Mouse (Mus musculus) right cerebral cortex, postnatal 25 days (tissue): ENCODE measurements at regions not wholly inside any gene's neighbourhood (a gene's known extent, or its start where the extent isn't known, plus 50 kb on each side); places are given as distances from the start of the nearest gene placed in this dataset.
"Not testable (repeated sequence)": the region's sequence is repeated elsewhere in the genome, so short reads cannot be mapped to it uniquely, and the experiment has no call there.

Source experiments
- DNase-seq: peaks from one replicate; pipeline ENCODE4 v3.0.0; 2022

DNA sequence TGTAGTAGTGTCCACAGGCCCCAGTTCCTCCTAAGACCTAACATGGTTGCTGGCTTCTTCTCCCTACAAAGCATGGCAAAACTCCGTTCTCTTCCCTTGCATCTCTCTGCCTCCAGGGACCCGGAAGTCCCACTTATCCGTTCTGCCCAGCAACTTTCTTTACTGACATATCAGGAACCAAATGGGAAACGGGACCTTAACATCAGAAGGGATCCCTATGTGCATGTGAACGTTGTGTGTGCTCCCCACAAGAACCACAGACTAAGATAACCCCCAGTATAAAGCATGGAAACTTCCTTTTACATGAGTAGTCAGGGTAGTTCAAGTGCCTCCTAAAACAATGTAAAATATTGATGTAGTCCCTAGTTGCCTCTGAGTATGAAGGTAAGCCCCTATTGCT, 61.6 kb downstream of the Zxdb start:
- DNase-seq = no peak

GRCm38 (mm10) chrX:94788331-94788920, 64.1 kb downstream of the Zxdb start:
- no peak for DNase-seq

DNA sequence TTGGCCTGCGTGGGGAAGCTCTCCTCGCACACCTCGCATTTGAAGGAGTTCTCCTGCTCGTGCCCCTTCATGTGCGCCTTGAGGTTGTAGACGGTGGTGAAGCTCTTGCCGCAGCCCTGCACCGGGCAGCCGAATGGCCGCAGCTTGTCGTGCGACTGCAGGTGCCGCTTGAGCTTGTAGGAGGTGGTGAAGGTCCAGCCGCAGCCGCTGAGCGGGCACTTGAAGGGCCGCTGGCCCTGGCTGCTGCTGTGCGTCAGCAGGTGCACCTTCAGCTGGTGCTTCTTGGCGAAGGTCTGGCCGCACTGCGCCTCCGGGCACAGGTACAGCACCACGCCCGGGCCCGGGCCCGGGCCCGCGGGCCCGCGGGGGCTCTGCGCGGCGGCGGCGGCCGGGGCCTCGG, 72.5 kb downstream of the Zxdb start:
- not testable (repeated sequence) for DNase-seq

- not testable (repeated sequence) for DNase-seq
Observed at GRCm38 (mm10) chrX:94797348-94798182, 73.2 kb downstream of the Zxdb start.

DNA sequence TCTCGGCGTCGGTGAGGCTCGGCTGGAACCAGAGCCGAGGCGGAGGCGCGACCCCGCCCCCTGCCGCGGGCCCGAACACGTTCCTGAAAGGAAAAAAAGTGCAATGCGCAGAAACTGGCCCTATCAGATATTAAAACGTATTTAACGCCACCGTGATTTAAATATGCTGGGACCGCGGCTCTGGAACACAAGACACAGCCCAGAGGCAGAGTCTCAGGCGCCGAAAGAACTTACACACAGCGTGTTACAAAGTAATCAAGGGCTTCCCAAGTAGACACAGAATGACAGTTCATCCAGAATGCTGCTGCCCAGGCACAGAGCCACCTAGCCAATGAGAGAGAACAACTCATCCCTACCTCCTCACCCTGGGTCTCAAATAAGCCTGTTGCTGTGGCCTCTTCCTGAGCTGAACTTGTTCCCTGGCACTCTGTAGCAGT, 73.8 kb downstream of the Zxdb start:
- not testable (repeated sequence) for DNase-seq

DNA sequence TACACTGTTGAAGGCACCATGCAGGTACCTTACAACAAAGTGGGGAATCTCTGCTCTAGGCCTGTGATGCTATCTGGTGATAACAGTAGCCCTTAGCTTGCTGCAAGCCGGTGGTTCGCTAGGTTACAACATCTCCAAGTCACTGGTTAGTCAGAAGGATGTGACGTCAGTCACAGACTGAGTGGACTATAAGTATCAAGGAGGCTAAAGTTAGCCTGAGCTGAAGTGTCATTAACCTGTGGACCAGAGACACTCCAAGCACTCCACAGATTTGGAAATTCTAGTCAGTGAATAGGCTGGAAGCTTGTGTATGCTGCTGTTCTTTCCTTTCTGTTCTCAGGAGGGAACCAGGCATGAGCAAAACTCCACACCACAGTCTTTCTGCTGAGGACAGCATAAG, 88.4 kb downstream of the Zxdb start:
- not testable (repeated sequence) for DNase-seq

DNA sequence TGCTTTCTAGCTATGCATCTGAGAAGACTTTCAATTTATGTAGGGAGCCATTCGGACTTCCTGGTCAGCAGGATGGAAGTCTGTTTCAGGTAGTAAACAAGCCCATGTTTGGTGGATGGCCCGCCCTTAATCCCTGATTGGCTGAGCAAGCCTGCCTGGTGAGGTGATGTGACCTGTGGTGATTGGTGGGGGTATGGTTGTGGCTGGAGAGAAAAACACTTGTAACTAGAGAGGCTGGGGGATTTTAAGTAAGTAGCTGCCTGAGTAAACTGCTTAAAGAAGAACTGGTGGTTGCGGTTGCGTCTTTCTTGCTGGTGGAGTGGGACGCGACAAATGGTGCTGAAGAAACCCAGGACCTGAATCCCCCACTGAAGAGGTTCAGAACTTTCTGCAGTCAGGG, 103.2 kb downstream of the Zxdb start:
- not testable (repeated sequence) for DNase-seq

DNA sequence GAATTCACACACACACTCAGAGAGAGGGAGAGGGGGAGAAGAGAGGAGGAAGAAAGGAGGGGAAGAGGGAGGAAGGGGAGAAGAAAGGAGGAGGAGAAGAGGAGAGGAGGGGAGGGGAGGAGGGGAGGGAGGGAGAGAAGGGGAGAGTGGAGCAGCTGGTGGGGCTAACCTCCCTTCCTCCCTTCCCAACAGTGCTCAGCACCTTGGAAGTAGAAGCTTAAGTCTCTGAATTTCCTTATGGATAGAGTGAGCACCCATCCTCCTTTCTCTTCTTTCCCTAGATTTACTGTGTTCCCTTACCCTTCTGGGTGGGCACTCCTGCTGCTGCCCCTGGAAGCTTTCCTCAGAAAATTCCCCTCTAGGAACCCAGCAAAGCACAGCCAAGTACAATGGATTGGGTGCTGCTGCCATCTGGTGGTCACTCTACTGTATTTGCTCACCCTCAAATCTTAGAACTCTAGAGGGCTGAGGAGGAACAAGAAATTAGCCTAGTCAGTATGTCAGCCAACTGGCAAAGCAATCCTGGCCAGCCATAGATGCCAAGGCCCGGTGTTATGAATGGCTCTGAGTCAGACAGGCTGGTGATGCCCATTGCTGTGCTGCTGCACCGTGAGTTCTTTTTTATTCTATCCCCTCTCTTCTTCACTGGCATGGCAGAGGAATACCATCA, 119.9 kb downstream of the Zxdb start:
- DNase-seq = not testable (repeated sequence)

DNA sequence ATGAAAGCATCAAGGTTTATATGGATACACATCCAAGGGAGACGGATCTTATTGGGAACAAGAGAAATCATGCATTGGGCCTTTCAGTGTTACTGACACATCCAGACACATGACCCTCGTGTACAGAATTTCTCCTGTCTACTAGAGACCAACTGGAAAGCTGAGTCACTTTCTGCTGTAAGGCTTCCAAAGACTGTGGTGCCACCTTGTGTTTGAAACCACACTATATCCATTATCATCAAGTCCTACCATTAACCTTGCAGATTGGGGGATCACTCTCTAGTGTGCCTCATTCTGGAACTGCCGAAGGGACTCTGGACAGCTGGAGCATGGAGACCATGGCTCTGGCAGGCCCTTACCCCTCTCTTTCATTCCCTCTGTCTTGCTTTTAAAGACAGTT, 125.2 kb downstream of the Zxdb start:
- DNase-seq = not testable (repeated sequence)

- no peak for DNase-seq
Observed at GRCm38 (mm10) chrX:94857501-94857900, 133.1 kb downstream of the Zxdb start.

DNA sequence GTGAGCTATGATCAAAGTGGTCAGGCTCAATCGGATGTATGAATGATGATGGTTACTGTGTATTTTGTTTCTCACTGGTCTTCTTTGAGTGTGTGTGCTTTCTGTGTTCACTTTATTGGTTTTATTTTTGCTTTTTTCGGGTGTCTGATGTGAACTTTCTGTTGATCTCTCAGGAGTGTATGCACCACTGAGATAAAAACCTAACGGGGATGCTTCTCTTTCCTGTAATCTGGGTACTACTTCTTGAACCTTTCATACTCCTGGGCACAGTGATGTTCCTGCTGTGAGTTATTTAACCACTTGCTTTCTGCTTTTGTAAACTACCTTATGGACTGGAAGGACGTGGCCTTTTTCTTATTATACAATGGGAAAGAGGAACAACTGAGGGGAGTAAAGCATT, 133.6 kb downstream of the Zxdb start:
- no peak for DNase-seq

GRCm38 (mm10) chrX:94863123-94863522, 138.8 kb downstream of the Zxdb start:
- DNase-seq = no peak

DNA sequence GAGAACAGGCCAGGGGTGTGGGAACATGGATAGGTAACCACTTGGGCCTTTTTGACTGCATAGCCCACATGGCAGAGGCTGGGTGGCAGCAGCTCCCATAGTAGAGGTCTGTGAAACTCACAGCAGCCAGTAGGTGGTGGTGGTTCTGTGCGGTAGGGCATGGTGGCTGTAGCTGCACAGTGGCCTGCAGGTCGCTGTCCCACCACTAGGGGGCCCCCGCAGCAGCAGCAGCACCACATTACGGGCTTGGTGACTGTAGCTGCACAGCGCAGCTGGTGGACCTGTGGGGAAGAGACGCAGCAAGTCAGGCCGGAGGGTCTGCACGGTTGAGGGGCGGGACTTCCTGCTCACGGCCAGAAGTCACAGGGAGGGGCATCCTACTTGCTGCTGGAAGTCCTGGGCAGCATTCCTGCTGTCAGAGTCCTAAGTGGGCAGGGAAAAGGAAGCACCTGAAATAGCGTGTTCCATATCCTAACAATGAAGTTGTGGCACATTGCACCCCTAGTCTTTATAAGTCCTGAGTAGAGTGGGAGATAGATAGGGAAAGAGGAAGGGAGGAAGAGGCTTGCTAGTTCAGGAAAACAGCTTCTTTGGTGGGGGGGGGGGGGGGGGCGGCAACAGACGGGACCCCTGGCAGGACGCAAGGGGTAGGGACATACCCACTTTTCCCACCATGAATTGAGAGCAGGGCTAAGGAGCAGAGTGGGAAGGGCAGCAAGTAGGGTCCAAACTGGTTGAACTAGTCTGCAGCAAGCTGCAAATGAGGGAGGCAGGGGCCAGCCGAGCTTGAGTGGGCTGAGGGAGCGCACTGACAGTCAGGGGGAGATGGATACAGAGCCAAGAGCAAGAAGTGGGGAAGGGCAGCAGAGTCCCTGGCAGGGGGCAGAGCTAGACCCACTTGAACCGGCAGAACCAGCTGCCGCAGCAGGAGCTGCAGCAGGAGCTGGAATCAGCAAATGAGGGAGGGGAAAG, 141.4 kb downstream of the Zxdb start:
- peak; percentile 84 for DNase-seq

- not testable (repeated sequence) for DNase-seq
Observed at GRCm38 (mm10) chrX:94883547-94883946, 142.9 kb downstream of the Spin4 start.
